Mouse (Mus musculus): ENCODE measurements around the gene Olfr70. TPM values are rescaled to one million over a fixed set of nuclear protein-coding genes. Genes with fewer than 3 reads are reported as not detected.

The Olfr70 gene
- not detected in 2 replicates for polyA plus RNA-seq (2016; fragmentation: Nextera tagmentation; extraction: Ambion mirVana)

DNA sequence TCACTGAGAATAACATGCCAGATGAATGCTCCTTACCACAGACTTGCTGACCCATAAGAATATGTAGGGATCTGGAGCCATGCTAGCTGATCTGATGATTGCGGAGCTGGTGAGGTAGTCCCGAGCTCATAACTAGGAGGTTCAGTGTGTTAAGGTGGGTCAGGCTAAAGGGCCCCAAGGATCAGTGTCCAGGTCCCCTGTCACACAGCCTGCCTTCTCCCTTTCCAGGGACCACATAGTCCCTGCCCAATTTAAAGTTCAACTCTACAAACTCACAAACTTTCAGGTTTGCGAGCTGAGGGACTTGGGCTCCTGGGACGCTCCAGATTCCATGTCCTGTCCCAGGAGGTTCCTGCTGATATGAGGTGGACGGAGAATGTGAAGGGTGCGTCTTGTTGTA is at the start of gene Olfr70:
TSS of gene Olfr70 (minus strand) at position 101 of the 400 bp plus-strand sequence.
- H3K27ac ChIP-seq: no peak within 1 kb of the TSS
- H3K4me3 ChIP-seq: no peak within 1 kb of the TSS
- no peaks in the 10 kb centered on the region for H3K36me3 ChIP-seq
- H3K4me1 ChIP-seq: peaks cover 15% of the 10 kb centered on the region; the same call in 1 of the 2 replicates
- WGBS: 80% methylated on average over 6 of the region's 6 CpGs
- peaks cover 5% of the 10 kb centered on the region for H3K27me3 ChIP-seq (ENCODE audit: insufficient read depth, poor library complexity, severe bottlenecking)
- no peaks in the 10 kb centered on the region for H3K9me3 ChIP-seq
- DNase-seq (ENCODE audit: low spot score): no peak

- H3K4me1 ChIP-seq: peaks cover 11% of the 10 kb centered on the region
- H3K9me3 ChIP-seq: no peaks in the 10 kb centered on the region
- no peak overlapping the region for H3K4me3 ChIP-seq
- DNase-seq (ENCODE audit: low spot score): no peak
- no peak overlapping the region for H3K27ac ChIP-seq
- no peaks in the 10 kb centered on the region for H3K27me3 ChIP-seq (ENCODE audit: insufficient read depth, poor library complexity, severe bottlenecking)
- no peaks in the 10 kb centered on the region for H3K36me3 ChIP-seq
- 11% methylated on average over 6 of the region's 6 CpGs for WGBS
Measured at GRCm38 (mm10) chr4:43745187-43745586, 44.6 kb upstream of the Olfr70 start.

- DNase-seq (ENCODE audit: low spot score): no peak
- Histone ChIP-seq H3K27ac (no peak overlapping the region), H3K4me1 (peaks cover 11% of the 10 kb centered on the region), H3K27me3 (ENCODE audit: insufficient read depth, poor library complexity, severe bottlenecking) (no peaks in the 10 kb centered on the region), H3K4me3 (no peak overlapping the region), H3K36me3 (no peaks in the 10 kb centered on the region), H3K9me3 (no peaks in the 10 kb centered on the region)
- 12% methylated on average over 1 of the region's 1 CpGs for WGBS
Measured at GRCm38 (mm10) chr4:43743099-43743498, 42.5 kb upstream of the Olfr70 start.

DNA sequence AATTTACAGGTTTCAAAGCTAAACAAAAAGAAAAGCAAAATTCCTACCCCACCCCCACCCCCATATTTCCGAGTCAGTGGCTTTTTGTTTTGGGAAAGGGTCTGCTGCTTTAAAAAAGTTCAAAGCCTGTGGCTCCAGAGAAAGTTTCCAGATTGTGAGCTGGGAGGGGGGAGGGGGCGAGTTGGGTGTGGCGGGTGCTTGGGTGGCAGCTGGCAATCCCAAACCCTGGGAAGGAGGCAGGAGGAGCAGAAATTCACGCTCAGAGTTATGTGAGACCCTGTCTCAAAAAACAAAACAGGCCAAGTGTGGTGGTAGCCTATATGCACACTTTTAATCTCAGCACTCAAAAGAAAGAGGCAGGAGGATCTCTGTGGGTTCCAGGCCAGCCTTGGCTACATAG is 42.0 kb upstream of the Olfr70 start:
- H3K36me3 ChIP-seq: no peaks in the 10 kb centered on the region
- no peaks in the 10 kb centered on the region for H3K27me3 ChIP-seq (ENCODE audit: insufficient read depth, poor library complexity, severe bottlenecking)
- H3K4me1 ChIP-seq: peaks cover 11% of the 10 kb centered on the region
- DNase-seq (ENCODE audit: low spot score): no peak
- no peaks in the 10 kb centered on the region for H3K9me3 ChIP-seq
- H3K27ac ChIP-seq: no peak overlapping the region
- H3K4me3 ChIP-seq: no peak overlapping the region
- WGBS: 27% methylated on average over 4 of the region's 4 CpGs

GRCm38 (mm10) chr4:43741526-43741925 is 40.9 kb upstream of the Olfr70 start:
- H3K9me3 ChIP-seq: no peaks in the 10 kb centered on the region
- H3K4me1 ChIP-seq: peaks cover 10% of the 10 kb centered on the region
- H3K36me3 ChIP-seq: no peaks in the 10 kb centered on the region
- no peak for DNase-seq (ENCODE audit: low spot score)
- no peak overlapping the region for H3K27ac ChIP-seq
- no peaks in the 10 kb centered on the region for H3K27me3 ChIP-seq (ENCODE audit: insufficient read depth, poor library complexity, severe bottlenecking)
- 55% methylated on average over 5 of the region's 5 CpGs for WGBS
- H3K4me3 ChIP-seq: no peak overlapping the region

DNA sequence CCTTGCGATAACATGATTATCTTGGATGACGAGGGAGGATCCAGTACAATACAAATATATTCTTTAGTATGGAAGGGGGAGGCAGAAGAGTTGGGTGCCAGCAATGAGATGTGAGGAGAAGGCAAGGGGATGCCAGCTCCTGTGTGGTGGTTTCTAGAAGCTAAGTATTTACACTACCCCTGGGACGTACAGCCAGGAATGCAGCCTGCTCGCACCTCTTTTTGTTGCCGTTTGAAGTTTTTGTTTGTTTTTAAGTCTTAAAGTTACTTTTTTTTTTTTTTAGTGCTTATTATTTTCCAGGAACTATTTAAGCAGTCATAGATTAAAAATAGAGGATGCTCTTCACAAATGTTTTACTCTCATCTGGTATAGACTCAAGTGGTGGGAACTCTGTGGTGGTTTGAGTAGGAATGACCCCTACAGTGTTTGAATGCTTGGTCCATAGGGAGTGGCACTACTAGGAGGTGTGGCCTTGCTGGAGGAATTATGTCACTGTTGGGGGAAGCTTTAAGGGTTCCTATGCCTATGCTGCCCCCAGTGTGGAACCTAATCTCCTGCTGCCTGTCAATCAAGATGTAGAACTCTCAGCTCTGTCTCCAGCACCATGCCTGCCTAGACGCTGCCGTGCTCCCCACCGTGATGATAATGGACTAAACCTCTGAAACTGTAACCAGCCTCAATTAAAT is 38.5 kb upstream of the Olfr70 start:
- H3K36me3 ChIP-seq: no peaks in the 10 kb centered on the region
- no peaks in the 10 kb centered on the region for H3K9me3 ChIP-seq
- no peak for DNase-seq (ENCODE audit: low spot score)
- 54% methylated on average over 8 of the region's 8 CpGs for WGBS
- H3K27ac ChIP-seq: no peak overlapping the region
- H3K4me1 ChIP-seq: peaks cover 14% of the 10 kb centered on the region
- no peak overlapping the region for H3K4me3 ChIP-seq
- no peaks in the 10 kb centered on the region for H3K27me3 ChIP-seq (ENCODE audit: insufficient read depth, poor library complexity, severe bottlenecking)

GRCm38 (mm10) chr4:43737144-43737543 is 36.5 kb upstream of the Olfr70 start:
- H3K9me3 ChIP-seq: no peaks in the 10 kb centered on the region
- no peaks in the 10 kb centered on the region for H3K27me3 ChIP-seq (ENCODE audit: insufficient read depth, poor library complexity, severe bottlenecking)
- WGBS: 69% methylated on average over 6 of the region's 6 CpGs
- H3K36me3 ChIP-seq: no peaks in the 10 kb centered on the region
- H3K4me1 ChIP-seq: peaks cover 33% of the 10 kb centered on the region
- no peak overlapping the region for H3K4me3 ChIP-seq
- no peak for DNase-seq (ENCODE audit: low spot score)
- no peak overlapping the region for H3K27ac ChIP-seq

DNA sequence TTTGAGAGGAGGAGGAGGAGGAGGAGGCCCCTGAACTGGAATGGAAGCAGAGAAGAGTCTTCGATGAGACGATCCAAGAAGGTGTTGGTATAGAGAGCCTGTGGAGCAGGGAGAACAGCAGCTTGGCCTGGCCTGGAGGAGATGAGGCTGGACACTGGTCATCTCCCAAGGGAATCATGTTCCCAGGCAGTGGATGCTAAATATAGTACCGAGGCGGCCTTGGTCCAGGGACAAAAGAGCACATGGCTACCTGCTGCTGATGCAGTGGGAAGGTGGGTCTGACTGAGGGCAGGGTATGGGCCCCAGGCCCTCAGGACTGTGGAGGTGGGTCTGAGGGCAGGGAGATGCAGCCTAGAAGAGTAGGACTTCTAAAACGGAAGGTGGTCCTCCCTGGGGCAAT is 32.6 kb upstream of the Olfr70 start:
- Histone ChIP-seq H3K4me3 (no peak overlapping the region), H3K27me3 (ENCODE audit: insufficient read depth, poor library complexity, severe bottlenecking) (no peaks in the 10 kb centered on the region), H3K36me3 (no peaks in the 10 kb centered on the region), H3K9me3 (no peaks in the 10 kb centered on the region), H3K27ac (peak overlapping the region; percentile 74), H3K4me1 (peaks cover 69% of the 10 kb centered on the region)
- no peak for DNase-seq (ENCODE audit: low spot score)
- WGBS: 67% methylated on average over 5 of the region's 5 CpGs

- Histone ChIP-seq H3K36me3 (no peaks in the 10 kb centered on the region), H3K9me3 (no peaks in the 10 kb centered on the region), H3K4me1 (peaks cover 78% of the 10 kb centered on the region), H3K27ac (peak overlapping the region; percentile 74), H3K27me3 (ENCODE audit: insufficient read depth, poor library complexity, severe bottlenecking) (no peaks in the 10 kb centered on the region), H3K4me3 (no peak overlapping the region)
- 21% methylated on average over 1 of the region's 1 CpGs for WGBS
- no peak for DNase-seq (ENCODE audit: low spot score)
Measured at GRCm38 (mm10) chr4:43732171-43732570, 31.6 kb upstream of the Olfr70 start.

DNA sequence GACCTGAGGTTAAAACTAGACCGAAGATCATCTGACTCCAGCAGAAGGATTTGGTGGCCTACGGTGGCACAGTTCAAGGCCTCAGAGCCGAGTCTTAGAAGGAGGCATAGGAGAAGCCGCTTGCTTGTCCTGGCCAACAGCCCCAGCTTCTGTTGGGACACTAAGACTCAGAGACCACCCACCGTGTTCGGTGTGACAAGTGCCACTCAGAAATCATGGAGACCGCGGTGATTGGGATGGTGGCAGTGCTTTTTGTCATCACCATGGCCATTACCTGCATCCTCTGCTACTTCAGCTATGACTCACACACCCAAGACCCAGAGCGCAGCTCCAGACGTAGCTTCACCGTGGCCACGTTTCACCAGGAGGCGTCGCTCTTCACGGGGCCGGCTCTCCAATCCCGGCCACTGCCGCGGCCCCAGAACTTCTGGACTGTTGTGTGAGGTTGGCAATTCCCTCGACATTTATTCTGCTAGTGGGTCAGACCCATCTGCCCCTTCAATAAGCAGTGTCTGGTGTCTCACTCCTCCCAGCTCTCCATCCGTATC is 30.2 kb upstream of the Olfr70 start:
- no peak overlapping the region for H3K4me3 ChIP-seq
- DNase-seq (ENCODE audit: low spot score): no peak
- no peaks in the 10 kb centered on the region for H3K9me3 ChIP-seq
- no peaks in the 10 kb centered on the region for H3K36me3 ChIP-seq
- WGBS: 53% methylated on average over 21 of the region's 21 CpGs
- peaks cover 82% of the 10 kb centered on the region for H3K4me1 ChIP-seq
- peak overlapping the region; percentile 85 for H3K27ac ChIP-seq
- H3K27me3 ChIP-seq (ENCODE audit: insufficient read depth, poor library complexity, severe bottlenecking): no peaks in the 10 kb centered on the region

DNA sequence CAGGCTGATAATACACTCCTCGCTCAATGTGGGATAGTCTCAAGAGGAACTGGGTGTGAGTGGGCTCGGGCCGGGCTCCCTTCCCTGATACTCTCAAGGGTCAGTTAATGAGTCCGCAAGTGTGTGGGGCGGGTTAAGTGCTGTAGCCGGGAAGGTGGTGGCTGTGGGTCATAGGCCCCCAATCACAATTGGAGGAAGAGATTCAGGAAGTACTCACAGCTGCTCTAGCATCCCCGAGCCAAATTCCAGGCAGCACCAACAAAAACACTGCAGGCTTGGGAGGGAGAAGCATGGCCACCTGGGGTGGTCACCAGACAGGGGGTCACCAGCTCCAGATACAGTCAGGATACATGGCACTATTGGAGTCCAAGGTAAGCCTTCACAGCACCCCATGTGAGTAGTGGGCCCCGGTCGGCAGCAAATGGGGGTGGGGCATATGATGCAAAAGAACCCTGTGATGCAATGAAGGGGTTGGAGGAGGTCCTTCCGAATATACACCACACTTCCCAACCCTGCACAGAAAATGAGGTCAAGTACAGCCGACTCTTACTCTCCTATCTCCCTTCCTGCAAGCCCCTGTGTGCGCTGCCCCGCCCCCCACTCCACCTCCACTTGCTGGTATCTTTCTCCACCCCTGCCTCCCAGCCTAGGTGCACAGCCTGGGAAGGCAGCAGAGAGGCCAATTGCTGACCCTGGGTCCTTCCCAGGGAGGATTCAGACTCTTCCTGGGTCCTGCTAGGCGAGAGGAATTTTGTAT is 29.4 kb upstream of the Olfr70 start, which contains the start of gene Spaar:
TSS of gene Spaar (plus strand) at position 241 of the 757 bp plus-strand sequence.
- peaks cover 79% of the 10 kb centered on the region for H3K4me1 ChIP-seq
- H3K27ac ChIP-seq: peak within 1 kb of the TSS; percentile 85
- no peak for DNase-seq (ENCODE audit: low spot score)

DNA sequence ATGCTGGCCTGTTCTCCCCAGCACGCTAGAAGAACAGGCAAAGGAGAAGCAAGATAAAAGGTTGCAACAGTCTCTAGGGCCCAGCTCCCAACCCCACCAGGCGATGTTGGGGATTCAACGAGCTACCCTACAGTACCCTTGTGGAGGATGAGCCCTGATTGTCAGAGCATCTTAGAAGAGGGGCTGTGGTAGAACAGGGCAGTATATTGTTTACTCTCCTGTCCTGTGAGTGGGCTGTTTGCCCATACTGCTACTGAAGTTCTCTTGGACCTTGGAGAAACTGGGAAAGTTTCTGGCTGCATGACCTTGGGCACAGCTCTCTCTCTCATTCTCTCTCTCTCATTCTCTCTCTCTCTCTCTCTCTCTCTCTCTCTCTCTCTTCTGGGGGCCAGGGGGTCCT is 28.5 kb upstream of the Olfr70 start:
- no peak for DNase-seq (ENCODE audit: low spot score)
- Histone ChIP-seq H3K36me3 (no peaks in the 10 kb centered on the region), H3K27me3 (ENCODE audit: insufficient read depth, poor library complexity, severe bottlenecking) (no peaks in the 10 kb centered on the region), H3K9me3 (no peaks in the 10 kb centered on the region), H3K27ac (peak overlapping the region; percentile 85), H3K4me1 (peaks cover 79% of the 10 kb centered on the region), H3K4me3 (no peak overlapping the region)
- WGBS: 27% methylated on average over 3 of the region's 3 CpGs

More for the DNA sequence above, 29.4 kb upstream of the Olfr70 start, which contains the start of gene Spaar:
- H3K27me3 ChIP-seq (ENCODE audit: insufficient read depth, poor library complexity, severe bottlenecking): no peaks in the 10 kb centered on the region
- 24% methylated on average over 14 of the region's 14 CpGs for WGBS
- no peaks in the 10 kb centered on the region for H3K9me3 ChIP-seq
- 0 out of 2 replicates have a peak within 1 kb of the TSS, but pooled peaks have one; percentile 0 for H3K4me3 ChIP-seq
- H3K36me3 ChIP-seq: no peaks in the 10 kb centered on the region

GRCm38 (mm10) chr4:43728576-43728954 is 28.0 kb upstream of the Olfr70 start:
- Histone ChIP-seq H3K9me3 (no peaks in the 10 kb centered on the region), H3K27me3 (ENCODE audit: insufficient read depth, poor library complexity, severe bottlenecking) (no peaks in the 10 kb centered on the region), H3K4me3 (no peak overlapping the region), H3K4me1 (peaks cover 73% of the 10 kb centered on the region), H3K36me3 (no peaks in the 10 kb centered on the region), H3K27ac (peak overlapping the region; percentile 85)
- 7% methylated on average over 5 of the region's 5 CpGs for WGBS
- no peak for DNase-seq (ENCODE audit: low spot score)

Measured in heart, embryonic 10.5 days (tissue).